Mouse (Mus musculus) embryonic facial prominence, embryonic 12.5 days (tissue): ENCODE measurements around the gene Tm7sf3. TPM values are rescaled to one million over a fixed set of nuclear protein-coding genes. Genes with fewer than 3 reads are reported as not detected.

Experiments
- ATAC-seq: fragments of 200-750 bp; cut with Nextera tagmentation; 2 replicates; pipeline ENCODE4 v1.8.0; 2017; ENCODE audit not compliant: insufficient number of reproducible peaks, insufficient read depth, low FRiP score, low TSS enrichment
- H3K27ac ChIP-seq: fragments of 300-500 bp; sonication (generic); 2 replicates; pipeline ENCODE4 v1.5.1; 2016; ENCODE audit warnings: mild to moderate bottlenecking
- H3K27me3 ChIP-seq: fragments of 300-500 bp; sonication (generic); 2 replicates; pipeline ENCODE4 v1.6.1; 2016; ENCODE audit warnings: mild to moderate bottlenecking, moderate library complexity
- H3K36me3 ChIP-seq: fragments of 300-500 bp; sonication (generic); 2 replicates; pipeline ENCODE4 v1.6.1; 2016; ENCODE audit warnings: mild to moderate bottlenecking
- H3K4me1 ChIP-seq: fragments of 300-500 bp; sonication (generic); 2 replicates; pipeline ENCODE4 v1.6.1; 2016
- H3K4me2 ChIP-seq: fragments of 300-500 bp; sonication (generic); replicated peaks from 2 replicates; pipeline ENCODE4 v1.6.1; 2016; ENCODE audit warnings: mild to moderate bottlenecking, moderate library complexity
- H3K4me3 ChIP-seq: fragments of 300-500 bp; sonication (generic); 2 replicates; pipeline ENCODE4 v1.5.1; 2016; ENCODE audit warnings: mild to moderate bottlenecking
- H3K9ac ChIP-seq: fragments of 300-500 bp; sonication (generic); 2 replicates; pipeline ENCODE4 v1.6.1; 2016; ENCODE audit warnings: mild to moderate bottlenecking, moderate library complexity
- H3K9me3 ChIP-seq: fragments of 300-500 bp; sonication (generic); 2 replicates; pipeline ENCODE4 v1.6.1; 2016; ENCODE audit warnings: mild to moderate bottlenecking, moderate library complexity
- WGBS: fragments of 180-500 bp; shearing (Covaris S2); methylation state at CpG from one replicate; pipeline ENCODE4 v1.1.7; 2016; 5-methylcytosine and 5-hydroxymethylcytosine counted together
- polyA plus RNA-seq: library from polyadenylated mRNA; unstranded; fragments of >200 nt; fragmentation: Nextera tagmentation; extraction: Ambion mirVana; gene quantifications from 2 replicates; pipeline ENCODE4 v1.2.1, GENCODE M21; 2016

Tm7sf3 gene
- polyA plus RNA-seq, 1 experiment from 2014 or later = 38.4 TPM

DNA sequence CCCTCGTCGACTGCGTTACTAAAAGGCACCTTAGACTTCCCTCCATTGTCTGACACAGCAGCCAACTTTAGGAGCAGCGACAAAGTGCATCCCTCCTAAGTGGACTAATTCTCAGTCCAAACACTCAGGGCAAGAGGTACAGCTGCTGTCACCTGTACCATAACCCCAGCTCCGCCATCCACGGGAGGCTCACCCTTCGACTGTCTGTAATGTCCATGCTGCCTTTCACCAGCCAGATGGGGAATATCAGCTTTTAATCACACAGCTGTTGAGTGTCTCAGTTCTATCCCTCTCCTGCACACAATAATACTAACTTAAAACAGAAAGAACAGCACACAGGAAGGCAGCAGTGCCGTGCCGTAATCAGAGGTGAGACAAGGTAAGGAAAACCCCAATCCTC lies 10.2 kb downstream of the Tm7sf3 start:
- WGBS = 71% methylated on average over 9 of the region's 9 CpGs
- Histone ChIP-seq H3K36me3 (no peaks in the 10 kb centered on the region), H3K4me3 (no peak overlapping the region), H3K27ac (no peak overlapping the region), H3K4me2 (no peak overlapping the region), H3K9ac (no peak overlapping the region), H3K9me3 (no peaks in the 10 kb centered on the region), H3K4me1 (peaks cover 17% of the 10 kb centered on the region), H3K27me3 (no peaks in the 10 kb centered on the region)
- ATAC-seq = no peak

DNA sequence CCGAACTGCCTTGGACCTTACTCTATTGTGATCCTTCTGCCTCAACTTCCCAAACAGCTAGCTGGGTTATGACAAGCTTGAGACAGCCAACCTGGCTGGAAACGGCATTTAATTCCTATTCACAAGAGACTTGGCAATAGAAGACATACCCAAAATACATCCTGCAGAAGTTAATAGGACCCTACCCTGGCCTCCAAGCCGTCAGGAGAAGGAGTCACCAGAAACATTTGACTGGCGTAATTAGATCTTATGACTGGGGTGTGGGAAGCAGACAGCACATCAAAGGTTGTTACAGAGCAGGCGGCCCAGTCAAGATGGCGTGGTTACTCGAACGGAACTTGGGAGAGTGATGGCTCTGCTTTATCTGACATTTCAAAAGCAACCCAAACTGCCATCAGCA lies 10.8 kb downstream of the Tm7sf3 start:
- Histone ChIP-seq H3K4me3 (no peak overlapping the region), H3K9ac (no peak overlapping the region), H3K27ac (no peak overlapping the region), H3K9me3 (no peaks in the 10 kb centered on the region), H3K36me3 (no peaks in the 10 kb centered on the region), H3K4me1 (peaks cover 17% of the 10 kb centered on the region), H3K27me3 (no peaks in the 10 kb centered on the region), H3K4me2 (no peak overlapping the region)
- WGBS = 75% methylated on average over 8 of the region's 8 CpGs
- ATAC-seq = no peak

GRCm38 (mm10) chr6:146630961-146631360 lies 11.7 kb downstream of the Tm7sf3 start:
- Histone ChIP-seq H3K9me3 (no peaks in the 10 kb centered on the region), H3K9ac (no peak overlapping the region), H3K27ac (no peak overlapping the region), H3K4me2 (no peak overlapping the region), H3K36me3 (no peaks in the 10 kb centered on the region), H3K4me1 (peaks cover 17% of the 10 kb centered on the region), H3K27me3 (no peaks in the 10 kb centered on the region), H3K4me3 (no peak overlapping the region)
- WGBS = 90% methylated on average over 4 of the region's 4 CpGs
- ATAC-seq = no peak

GRCm38 (mm10) chr6:146629781-146630756 lies 12.6 kb downstream of the Tm7sf3 start:
- Histone ChIP-seq H3K27me3 (no peaks in the 10 kb centered on the region), H3K9me3 (no peaks in the 10 kb centered on the region), H3K36me3 (no peaks in the 10 kb centered on the region), H3K27ac (no peak overlapping the region), H3K9ac (no peak overlapping the region), H3K4me3 (no peak overlapping the region), H3K4me2 (no peak overlapping the region), H3K4me1 (peaks cover 17% of the 10 kb centered on the region)
- 81% methylated on average over 9 of the region's 9 CpGs for WGBS
- ATAC-seq = no peak

- Histone ChIP-seq H3K36me3 (peaks cover 14% of the 10 kb centered on the region; the same call in 1 of the 2 replicates), H3K27ac (no peak overlapping the region), H3K9me3 (no peaks in the 10 kb centered on the region), H3K4me2 (no peak overlapping the region), H3K9ac (no peak overlapping the region), H3K4me3 (no peak overlapping the region), H3K27me3 (no peaks in the 10 kb centered on the region), H3K4me1 (peaks cover 11% of the 10 kb centered on the region)
- no peak for ATAC-seq
- WGBS = 73% methylated on average over 3 of the region's 3 CpGs
Observed at GRCm38 (mm10) chr6:146628123-146628522, 14.5 kb downstream of the Tm7sf3 start.

GRCm38 (mm10) chr6:146616670-146617069 lies 26.0 kb downstream of the Tm7sf3 start:
- Histone ChIP-seq H3K27ac (no peak overlapping the region), H3K36me3 (peaks cover 64% of the 10 kb centered on the region), H3K4me1 (no peaks in the 10 kb centered on the region), H3K27me3 (no peaks in the 10 kb centered on the region), H3K9me3 (no peaks in the 10 kb centered on the region), H3K4me3 (no peak overlapping the region), H3K9ac (no peak overlapping the region), H3K4me2 (no peak overlapping the region)
- ATAC-seq = no peak
- WGBS = 92% methylated on average over 2 of the region's 2 CpGs

DNA sequence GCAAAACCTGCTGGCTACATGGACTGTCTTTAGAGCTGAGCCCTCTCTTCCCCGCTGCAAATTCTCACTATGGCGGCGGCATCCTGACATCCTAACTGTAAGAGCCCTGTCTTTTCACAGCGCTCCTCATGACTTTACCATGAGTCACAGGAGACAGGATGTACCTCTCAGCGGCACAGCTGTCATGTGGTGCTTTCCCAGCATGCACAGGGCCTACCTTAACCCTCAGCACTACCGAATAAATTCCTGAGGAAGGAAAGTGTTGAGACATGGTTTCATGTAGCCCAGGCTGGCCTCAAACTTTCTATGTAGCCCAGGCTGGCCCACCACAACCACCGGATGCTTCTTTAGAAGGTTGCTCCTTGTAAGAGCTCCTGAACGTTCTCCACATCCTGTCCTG lies 26.7 kb downstream of the Tm7sf3 start:
- no peaks in the 10 kb centered on the region for H3K9me3 ChIP-seq
- H3K27me3 ChIP-seq = no peaks in the 10 kb centered on the region
- H3K27ac ChIP-seq = no peak overlapping the region
- no peak overlapping the region for H3K4me2 ChIP-seq
- H3K36me3 ChIP-seq = peaks cover 64% of the 10 kb centered on the region
- 89% methylated on average over 8 of the region's 8 CpGs for WGBS
- no peak overlapping the region for H3K9ac ChIP-seq
- no peak for ATAC-seq
- H3K4me3 ChIP-seq = no peak overlapping the region
- no peaks in the 10 kb centered on the region for H3K4me1 ChIP-seq

DNA sequence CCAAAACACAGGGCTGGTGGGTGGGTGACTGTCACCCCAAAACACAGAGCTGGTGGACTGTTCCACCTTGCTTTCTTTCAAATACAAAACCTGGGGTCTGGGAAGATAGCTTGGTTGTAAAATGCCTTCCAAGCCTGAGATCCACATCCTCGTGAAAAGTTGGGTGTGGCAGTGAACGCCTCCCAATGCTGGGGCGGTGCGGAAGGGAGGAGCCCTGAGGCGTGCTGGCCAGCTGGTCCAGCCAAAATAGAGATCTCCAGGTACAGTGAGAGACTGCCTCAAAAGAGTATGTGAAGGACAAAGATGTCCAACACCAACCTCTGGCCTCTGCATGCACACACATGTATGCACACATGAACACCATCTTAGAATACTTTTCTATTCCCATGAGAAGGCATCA lies 28.1 kb downstream of the Tm7sf3 start:
- no peak for ATAC-seq
- no peak overlapping the region for H3K4me3 ChIP-seq
- H3K27me3 ChIP-seq = no peaks in the 10 kb centered on the region
- H3K4me1 ChIP-seq = no peaks in the 10 kb centered on the region
- H3K4me2 ChIP-seq = no peak overlapping the region
- 88% methylated on average over 5 of the region's 5 CpGs for WGBS
- H3K27ac ChIP-seq = no peak overlapping the region
- peaks cover 71% of the 10 kb centered on the region for H3K36me3 ChIP-seq
- no peaks in the 10 kb centered on the region for H3K9me3 ChIP-seq
- H3K9ac ChIP-seq = no peak overlapping the region

GRCm38 (mm10) chr6:146613907-146614306 lies 28.7 kb downstream of the Tm7sf3 start:
- 89% methylated on average over 5 of the region's 5 CpGs for WGBS
- H3K4me3 ChIP-seq = no peak overlapping the region
- ATAC-seq = no peak
- no peak overlapping the region for H3K4me2 ChIP-seq
- no peak overlapping the region for H3K9ac ChIP-seq
- H3K27ac ChIP-seq = no peak overlapping the region
- no peaks in the 10 kb centered on the region for H3K4me1 ChIP-seq
- no peaks in the 10 kb centered on the region for H3K9me3 ChIP-seq
- peaks cover 72% of the 10 kb centered on the region for H3K36me3 ChIP-seq
- H3K27me3 ChIP-seq = no peaks in the 10 kb centered on the region

- Histone ChIP-seq H3K9me3 (no peaks in the 10 kb centered on the region), H3K36me3 (peaks cover 69% of the 10 kb centered on the region)
Observed at GRCm38 (mm10) chr6:146612736-146613135, 29.9 kb downstream of the Tm7sf3 start.

DNA sequence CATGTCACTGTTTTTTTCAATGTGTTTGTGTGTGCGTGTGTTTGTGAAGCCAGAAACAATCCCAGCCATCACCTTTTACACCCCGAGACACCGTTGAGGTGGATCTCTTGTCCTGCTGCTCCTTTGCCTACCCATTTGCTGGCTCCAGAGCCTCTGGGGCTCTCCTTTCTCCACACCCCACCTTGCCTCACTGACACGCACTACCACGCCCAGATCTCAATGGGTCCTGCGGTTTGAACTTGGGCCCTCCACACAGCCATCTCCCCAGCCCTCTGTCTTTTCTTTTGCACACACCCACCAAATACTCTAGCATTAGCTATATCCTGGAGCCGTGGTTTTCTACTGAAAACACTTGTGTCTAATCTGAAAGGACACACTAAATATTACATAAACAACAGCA lies 30.7 kb downstream of the Tm7sf3 start:
- Histone ChIP-seq H3K27ac (no peak overlapping the region), H3K9ac (no peak overlapping the region), H3K4me1 (no peaks in the 10 kb centered on the region), H3K27me3 (no peaks in the 10 kb centered on the region), H3K9me3 (no peaks in the 10 kb centered on the region), H3K36me3 (peaks cover 66% of the 10 kb centered on the region), H3K4me3 (no peak overlapping the region), H3K4me2 (no peak overlapping the region)
- 91% methylated on average over 7 of the region's 7 CpGs for WGBS
- no peak for ATAC-seq

More at GRCm38 (mm10) chr6:146612736-146613135, 29.9 kb downstream of the Tm7sf3 start:
- no peaks in the 10 kb centered on the region for H3K27me3 ChIP-seq
- no peak overlapping the region for H3K4me3 ChIP-seq
- no peak overlapping the region for H3K4me2 ChIP-seq
- 91% methylated on average over 5 of the region's 5 CpGs for WGBS
- no peaks in the 10 kb centered on the region for H3K4me1 ChIP-seq
- H3K9ac ChIP-seq = no peak overlapping the region
- no peak for ATAC-seq
- H3K27ac ChIP-seq = no peak overlapping the region

GRCm38 (mm10) chr6:146611385-146611784 lies 31.2 kb downstream of the Tm7sf3 start:
- Histone ChIP-seq H3K27me3 (no peaks in the 10 kb centered on the region), H3K27ac (no peak overlapping the region), H3K4me1 (no peaks in the 10 kb centered on the region), H3K4me2 (no peak overlapping the region), H3K4me3 (no peak overlapping the region), H3K9ac (no peak overlapping the region), H3K36me3 (peaks cover 66% of the 10 kb centered on the region), H3K9me3 (no peaks in the 10 kb centered on the region)
- WGBS = 92% methylated on average over 6 of the region's 6 CpGs
- ATAC-seq = no peak
